Mouse (Mus musculus) kidney, adult 2 months (tissue): ENCODE results near the gene Hspb1.

Experiments
- CTCF ChIP-seq: fragments of 200-500 bp; conservative IDR thresholded peaks from 2 replicates; pipeline ENCODE4 v1.5.1; 2011; ENCODE audit warnings: low read depth, mild to moderate bottlenecking, control low read depth, low read length, moderate library complexity, mixed read lengths; ENCODE audit not compliant: insufficient read depth, insufficient read length
- POLR2A ChIP-seq: fragments of 200-500 bp; IDR thresholded peaks from one replicate; pipeline ENCODE4 v1.6.1; 2011; ENCODE audit warnings: low read depth, low read length, control low read depth

DNA sequence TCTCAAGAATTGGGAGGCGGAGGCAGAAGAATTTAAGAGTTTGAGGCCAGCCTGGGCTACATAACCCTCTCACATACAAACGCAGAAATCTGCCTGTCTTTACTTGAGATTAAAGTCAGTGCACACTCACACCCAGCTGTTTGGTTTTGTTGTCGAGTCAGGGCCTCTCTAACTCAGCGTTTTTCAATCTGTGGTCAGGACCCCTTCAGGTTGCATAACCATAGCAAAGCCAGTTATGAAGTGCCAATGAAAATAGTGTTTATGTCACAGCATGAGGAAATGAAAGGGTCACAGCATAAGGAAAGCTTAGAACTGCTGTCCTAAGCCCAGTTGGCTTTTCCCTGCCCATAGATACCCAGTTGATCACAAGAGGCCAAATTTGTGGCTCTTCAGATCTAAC is 19.1 kb downstream of the Hspb1 start:
- TF ChIP-seq CTCF (no peak), POLR2A (no peak)
